Mouse (Mus musculus): Measurements from ENCODE around the gene Rad51d.

DNA sequence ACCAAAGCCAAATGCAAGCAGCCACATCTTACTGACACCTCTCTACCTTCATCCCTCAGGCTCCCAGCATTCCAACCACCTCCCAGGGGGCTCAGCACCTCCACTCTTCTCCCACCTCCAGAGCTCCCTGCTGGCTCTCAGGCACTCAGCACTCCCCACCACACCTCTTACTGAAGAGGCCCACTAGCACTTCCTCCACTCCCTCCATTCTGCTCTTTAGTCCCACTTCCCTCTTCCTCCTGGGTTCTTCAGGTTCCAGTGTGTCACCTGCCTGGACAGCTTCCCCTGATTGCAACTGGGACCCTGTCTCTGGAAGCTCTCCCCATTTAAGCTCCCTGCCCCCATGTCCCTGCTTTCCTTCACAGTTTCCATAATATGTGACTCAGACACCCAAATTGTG lies 63.6 kb downstream of the Rad51d start:
- TF ChIP-seq CTCF (IDR thresholded peaks at IDR 0.05; ENCODE audit: low read depth, low read length) (no peak), POLR2A (IDR thresholded peaks at IDR 0.05; ENCODE audit: insufficient read depth, low read length) (no peak)

All from ES-Bruce4 (cell line).